Mouse (Mus musculus) bone marrow macrophage, adult 2 months (primary cell): ENCODE measurements at regions not wholly inside any gene's neighbourhood (a gene's known extent, or its start where the extent isn't known, plus 50 kb on each side); places are given as distances from the start of the nearest gene placed in this dataset.

Source experiments
- H3K27ac ChIP-seq: 2 replicates; pipeline ENCODE4 v1.5.1; 2012; ENCODE audit warnings: low read depth, low read length; ENCODE audit not compliant: insufficient read depth
- H3K4me1 ChIP-seq: 2 replicates; pipeline ENCODE4 v1.6.1; 2012; ENCODE audit warnings: low read length; ENCODE audit not compliant: control insufficient read depth, insufficient read depth
- H3K4me3 ChIP-seq: 2 replicates; pipeline ENCODE4 v1.5.1; 2012; ENCODE audit warnings: mild to moderate bottlenecking, low read length, moderate library complexity; ENCODE audit not compliant: insufficient read depth
- CTCF ChIP-seq: IDR thresholded peaks from 2 replicates; pipeline ENCODE4 v1.5.1; 2012; ENCODE audit warnings: low read depth, mild to moderate bottlenecking, low read length, moderate library complexity
- POLR2A ChIP-seq: IDR thresholded peaks from 2 replicates; pipeline ENCODE4 v1.6.1; 2012; ENCODE audit warnings: mild to moderate bottlenecking, low read depth, low read length, borderline replicate concordance

DNA sequence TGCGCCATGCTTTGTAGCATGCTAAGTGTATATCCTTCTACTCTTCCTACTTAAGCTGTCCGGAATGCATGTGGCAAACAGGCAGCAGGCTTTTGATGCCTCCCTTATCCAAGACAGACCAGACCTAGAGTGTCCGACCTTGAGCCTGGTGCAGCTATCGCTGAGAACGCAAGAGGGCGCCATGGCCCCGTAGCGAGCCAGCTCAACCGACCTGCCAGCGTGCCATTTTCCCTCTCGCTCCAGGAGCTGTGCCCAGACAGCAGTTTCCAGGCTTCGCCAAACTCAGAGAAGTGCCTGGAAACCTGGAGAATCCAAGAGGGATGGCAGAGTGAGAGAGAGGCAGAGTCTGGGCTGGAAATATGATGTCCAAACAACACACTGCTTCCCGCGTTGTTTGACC is 155.8 kb upstream of the Gm12830 start:
- TF ChIP-seq CTCF: peak; percentile 74
- TF ChIP-seq POLR2A: no peak
- no peaks in the 10 kb centered on the region for H3K4me1 ChIP-seq

DNA sequence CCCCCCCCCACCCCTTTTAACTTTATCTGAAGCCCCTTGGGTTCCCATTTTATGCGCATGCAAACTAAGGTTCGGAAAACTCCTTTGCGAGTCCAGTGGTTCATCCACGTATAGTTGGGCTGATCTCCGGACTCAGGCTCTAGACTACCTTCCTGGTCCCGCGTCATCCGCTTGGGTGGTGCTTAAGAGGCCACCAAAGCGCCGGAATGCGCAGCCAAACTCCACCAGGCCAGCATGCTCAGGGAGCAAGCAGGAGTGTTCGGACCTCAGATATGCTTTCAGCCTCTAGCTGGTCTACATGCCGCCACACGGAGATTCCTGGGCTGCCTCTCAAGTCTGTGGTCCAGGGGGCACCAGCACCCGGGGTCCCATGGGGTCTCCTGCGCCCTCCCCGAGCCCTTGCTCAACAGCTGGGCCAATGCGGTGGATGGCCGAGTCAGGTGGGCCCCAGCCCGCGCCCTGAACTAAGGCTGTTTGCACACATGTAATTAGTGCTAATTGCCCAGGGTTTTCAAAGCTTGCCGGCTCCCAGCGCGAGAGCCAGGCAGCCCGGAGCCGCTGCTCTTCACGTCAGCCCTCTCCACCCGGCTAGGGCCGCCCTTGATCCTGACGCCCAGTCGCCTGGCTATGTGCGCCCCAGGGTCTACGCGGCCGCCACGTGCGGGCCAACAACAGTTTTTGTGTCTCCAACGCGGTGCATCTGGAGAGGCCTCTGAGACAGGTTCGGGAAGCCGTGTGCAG is 155.1 kb upstream of the Gm12830 start:
- no peaks in the 10 kb centered on the region for H3K4me1 ChIP-seq
- no peak for TF ChIP-seq POLR2A
- no peak for TF ChIP-seq CTCF
- no peak overlapping the region for H3K27ac ChIP-seq

More for the DNA sequence above, 155.8 kb upstream of the Gm12830 start:
- Histone ChIP-seq H3K27ac (no peak overlapping the region), H3K4me3 (no peak overlapping the region)

DNA sequence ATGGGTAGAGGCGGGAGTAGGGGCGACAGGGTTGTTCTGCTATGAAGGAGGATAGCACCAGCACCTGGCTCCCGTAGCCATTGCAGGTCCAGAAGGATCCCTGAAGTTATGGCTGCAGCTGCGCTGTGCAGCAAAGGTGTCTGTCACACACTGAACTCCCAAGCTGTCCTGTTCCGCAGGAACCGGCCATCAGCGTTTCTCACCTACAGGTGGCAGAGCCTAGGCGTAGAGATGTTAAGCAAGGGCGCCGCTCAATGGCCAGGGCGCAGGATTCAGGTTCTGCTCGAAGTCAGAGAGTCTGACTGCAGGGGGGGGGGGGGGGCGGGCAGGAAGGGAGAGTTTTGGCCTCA is 154.6 kb upstream of the Gm12830 start:
- TF ChIP-seq CTCF: no peak
- TF ChIP-seq POLR2A: no peak
- H3K27ac ChIP-seq: no peak overlapping the region
- no peak overlapping the region for H3K4me3 ChIP-seq
- no peaks in the 10 kb centered on the region for H3K4me1 ChIP-seq

More for the DNA sequence above, 155.1 kb upstream of the Gm12830 start:
- H3K4me3 ChIP-seq: no peak overlapping the region

DNA sequence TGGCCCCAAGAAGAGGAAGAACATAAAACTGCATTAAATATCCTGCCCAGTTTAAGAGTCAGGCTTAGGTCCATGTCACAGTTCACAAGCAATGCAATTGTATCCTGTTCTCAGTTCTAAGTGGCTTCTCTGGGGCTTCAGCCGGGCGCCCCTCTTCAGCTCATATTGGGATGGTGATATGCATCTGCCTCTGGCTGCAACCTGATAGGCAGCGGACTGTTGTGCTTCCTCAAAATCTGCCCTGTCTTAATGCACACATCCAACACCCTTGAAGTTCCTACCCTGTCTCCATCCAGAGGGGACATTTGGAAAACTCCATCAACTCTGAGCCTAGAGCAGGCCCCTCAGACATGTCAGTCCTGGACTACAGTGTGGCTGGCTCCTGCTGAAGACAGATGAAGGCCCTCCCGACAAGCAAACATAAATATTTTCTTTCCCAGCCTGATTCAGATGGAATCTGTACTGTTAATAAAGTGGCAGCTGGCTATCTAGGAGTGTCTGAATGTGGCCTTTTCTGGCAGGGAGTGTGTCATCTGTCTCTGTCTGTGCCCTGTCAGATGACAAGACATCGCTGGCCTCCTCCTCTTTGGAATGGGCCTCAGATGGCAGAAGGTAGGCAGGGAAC is 149.3 kb upstream of the Gm12830 start:
- Histone ChIP-seq H3K27ac (no peak overlapping the region), H3K4me1 (no peaks in the 10 kb centered on the region), H3K4me3 (no peak overlapping the region)
- no peak for TF ChIP-seq POLR2A
- TF ChIP-seq CTCF: no peak

DNA sequence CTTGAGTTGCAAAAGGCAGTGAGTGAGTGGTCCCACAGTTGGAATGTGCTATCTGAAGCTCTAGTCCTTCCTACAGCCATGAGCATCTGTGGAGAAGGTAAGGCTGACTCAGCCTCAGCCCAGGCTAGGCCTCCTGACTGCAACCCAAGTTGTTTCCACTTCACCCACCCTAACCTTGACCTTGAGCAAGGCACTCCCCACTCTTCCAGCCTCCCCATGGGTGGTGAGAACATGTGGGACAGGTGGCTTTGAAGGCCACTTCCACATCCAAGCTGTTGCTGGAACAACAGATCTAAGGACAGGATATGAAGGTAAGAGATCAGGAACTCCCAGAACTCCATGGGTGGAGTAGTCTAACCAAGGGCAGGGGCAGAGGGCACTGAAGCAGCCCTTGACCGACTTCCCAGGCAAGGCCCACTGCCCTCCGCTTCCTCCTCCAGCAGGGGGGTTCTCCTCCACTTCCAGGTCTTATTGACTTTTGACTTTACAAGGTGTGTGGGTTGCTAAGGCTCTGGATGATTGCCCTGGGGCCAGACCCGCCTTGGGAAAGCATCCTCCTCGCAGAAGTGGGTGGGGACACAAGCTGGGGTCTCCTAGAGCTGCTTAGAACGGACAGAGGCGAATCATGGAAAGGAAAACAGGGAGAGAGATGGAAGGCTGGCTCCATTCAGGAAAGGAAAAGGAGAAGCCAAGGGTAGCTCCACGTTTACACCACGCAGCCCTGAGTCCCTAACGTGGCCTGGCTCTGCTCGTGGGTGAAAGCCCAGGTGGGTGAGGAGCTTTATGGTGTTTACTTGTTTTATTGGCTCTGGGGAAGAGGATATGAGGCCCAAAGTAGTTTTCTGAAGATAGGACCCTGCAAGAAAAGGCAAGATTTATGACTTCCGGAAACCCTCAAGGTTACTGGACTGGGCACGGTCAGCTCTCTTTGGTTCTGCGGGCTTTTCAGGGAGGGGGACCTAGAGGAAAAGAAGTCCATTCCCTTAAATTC is 144.3 kb upstream of the Gm12830 start:
- no peak for TF ChIP-seq POLR2A
- TF ChIP-seq CTCF: no peak
- no peaks in the 10 kb centered on the region for H3K4me1 ChIP-seq
- H3K4me3 ChIP-seq: no peak overlapping the region
- no peak overlapping the region for H3K27ac ChIP-seq

DNA sequence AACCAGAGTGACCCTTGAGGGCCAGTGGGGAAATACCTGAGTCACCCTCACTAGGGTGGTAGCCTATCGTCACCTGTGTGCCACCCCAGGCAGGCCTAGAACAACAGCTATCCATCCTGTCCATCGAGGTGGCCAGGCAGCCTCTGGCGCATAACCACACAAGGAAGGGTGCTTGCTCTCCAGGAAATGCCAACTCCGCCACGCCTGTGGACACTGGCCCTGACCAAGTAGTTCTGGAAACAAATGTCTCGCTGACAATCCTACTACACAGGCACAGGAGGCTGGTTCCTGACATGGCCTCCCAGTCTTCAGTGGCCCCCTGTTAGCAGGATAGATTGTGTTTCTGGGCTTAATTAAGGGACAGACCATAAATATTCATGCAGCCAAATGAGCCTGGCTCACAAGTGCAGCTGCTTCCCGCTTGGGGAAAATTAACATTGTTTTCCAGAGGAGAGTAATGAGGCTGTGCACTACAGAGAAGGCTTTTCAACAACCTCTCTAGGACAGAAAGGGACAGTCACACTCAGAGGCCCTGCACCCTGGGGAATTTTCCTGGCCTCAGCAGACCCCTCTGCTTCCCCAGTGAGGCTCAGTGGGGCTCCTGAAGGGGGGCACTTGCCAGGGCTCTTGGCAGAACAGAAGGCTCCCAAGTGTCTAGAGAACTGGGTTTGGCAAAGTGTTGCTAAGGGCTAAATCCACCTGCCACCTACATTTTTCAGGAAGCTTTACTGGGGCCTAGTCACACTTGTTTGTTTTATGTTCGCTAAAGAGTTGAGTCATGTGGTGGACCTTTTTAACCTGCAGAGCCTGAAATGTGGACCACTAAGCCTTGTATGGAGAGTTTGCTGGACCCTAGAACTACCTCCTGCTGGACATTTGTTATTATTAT is 143.2 kb upstream of the Gm12830 start:
- Histone ChIP-seq H3K27ac (no peak overlapping the region), H3K4me1 (no peaks in the 10 kb centered on the region), H3K4me3 (no peak overlapping the region)
- no peak for TF ChIP-seq POLR2A

DNA sequence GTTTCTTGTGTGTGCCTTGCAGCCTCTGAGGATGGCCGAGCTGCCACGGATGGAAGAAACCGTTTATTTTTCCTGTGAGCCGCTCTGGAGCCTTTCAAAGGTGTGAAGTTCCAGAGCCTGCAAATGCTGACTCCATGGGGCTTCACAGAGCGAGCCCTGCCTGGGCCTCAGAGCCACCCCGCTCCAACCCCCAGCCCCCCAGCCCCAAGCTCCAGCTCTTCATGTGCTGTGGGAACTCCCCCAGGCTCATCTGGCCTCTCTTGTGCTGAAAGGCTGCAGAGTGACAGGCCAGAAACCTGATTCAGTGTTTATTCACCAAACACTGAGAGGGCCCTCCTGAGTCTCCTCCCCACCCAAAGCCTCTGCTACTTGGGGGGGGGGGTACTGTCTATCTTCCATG is 141.2 kb upstream of the Gm12830 start:
- Histone ChIP-seq H3K27ac (no peak overlapping the region), H3K4me1 (no peaks in the 10 kb centered on the region)
- TF ChIP-seq POLR2A (no peak), CTCF (no peak)

DNA sequence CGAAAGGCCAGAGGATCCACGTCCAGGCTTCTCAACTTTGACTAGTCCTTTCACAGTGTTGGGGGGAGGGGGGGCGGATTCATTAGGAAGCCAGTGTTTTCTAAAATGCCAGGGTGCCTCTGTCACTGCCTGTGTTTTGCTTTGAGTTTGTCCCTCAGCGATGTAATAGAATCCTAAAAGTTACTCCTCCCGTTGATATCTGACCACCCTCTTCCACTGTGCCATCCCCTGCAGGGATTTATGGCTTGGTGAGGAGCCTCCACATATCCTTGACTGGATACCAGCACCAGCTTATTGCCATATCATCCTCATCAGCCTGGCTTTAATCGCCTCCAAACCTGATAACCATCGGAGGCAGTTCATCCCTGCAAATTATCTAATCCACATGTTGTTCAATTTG is 138.6 kb upstream of the Gm12830 start:
- Histone ChIP-seq H3K4me3 (no peak overlapping the region), H3K27ac (no peak overlapping the region), H3K4me1 (no peaks in the 10 kb centered on the region)
- TF ChIP-seq CTCF (no peak), POLR2A (no peak)

More for the DNA sequence above, 141.2 kb upstream of the Gm12830 start:
- no peak overlapping the region for H3K4me3 ChIP-seq

DNA sequence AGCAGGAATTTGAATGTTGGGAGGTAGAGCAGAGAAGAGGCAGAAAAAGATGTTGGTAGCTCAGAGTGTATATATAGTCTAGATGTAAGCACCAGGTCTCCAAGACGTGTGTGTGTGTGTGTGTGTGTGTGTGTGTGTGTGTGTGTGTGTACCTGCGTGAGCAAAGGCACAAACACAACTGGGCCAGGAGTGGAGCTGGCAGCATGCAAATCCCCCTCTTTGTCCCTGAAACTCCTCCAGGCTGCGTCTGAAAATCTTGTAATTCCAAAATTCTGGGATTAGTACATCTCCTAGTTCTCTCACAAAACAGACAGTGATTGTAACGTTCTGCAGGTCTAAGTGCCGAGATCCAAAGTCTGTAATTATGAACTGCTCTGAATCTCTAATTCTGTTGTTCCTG is 137.8 kb upstream of the Gm12830 start:
- Histone ChIP-seq H3K4me3 (no peak overlapping the region), H3K27ac (no peak overlapping the region)
- TF ChIP-seq POLR2A: no peak
- TF ChIP-seq CTCF: no peak

More for the DNA sequence above, 137.8 kb upstream of the Gm12830 start:
- no peaks in the 10 kb centered on the region for H3K4me1 ChIP-seq
